Mouse (Mus musculus) bone marrow, adult 2 months (tissue): Measurements from ENCODE around the gene Glod4.

Source experiments
- CTCF ChIP-seq: fragments of 200-500 bp; IDR thresholded peaks from 2 replicates; pipeline ENCODE4 v1.5.1; 2011; ENCODE audit warnings: low read length, control low read depth; ENCODE audit not compliant: control insufficient read depth, insufficient read depth
- POLR2A ChIP-seq: fragments of 200-500 bp; IDR thresholded peaks from 2 replicates; pipeline ENCODE4 v1.6.1; 2011; ENCODE audit warnings: low read depth, mild to moderate bottlenecking, control low read depth, low read length, borderline replicate concordance; ENCODE audit not compliant: control insufficient read depth

DNA sequence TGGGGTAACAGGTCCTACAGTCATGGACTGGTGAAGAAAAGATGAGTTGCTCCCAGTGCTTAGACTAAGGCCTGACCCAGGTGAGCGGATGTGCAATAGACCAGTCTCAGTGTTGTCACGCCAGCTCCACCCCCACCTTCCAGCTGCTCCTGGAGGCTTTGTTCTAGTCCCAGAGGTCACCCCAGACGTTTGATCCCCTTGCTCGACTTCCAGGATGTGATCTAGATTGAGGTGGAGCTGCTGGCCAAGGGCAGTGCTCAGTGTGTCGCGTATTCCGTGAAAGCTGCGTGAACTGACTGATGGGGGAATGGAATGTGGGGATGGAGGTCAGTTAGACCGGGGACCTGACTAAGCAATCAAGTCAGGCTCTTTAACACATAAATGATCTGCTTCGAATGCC, 43.8 kb upstream of the Glod4 start:
- TF ChIP-seq CTCF (no peak), POLR2A (no peak)
